Mouse (Mus musculus): ENCODE results near the gene Paxx. TPM values are rescaled to one million over a fixed set of nuclear protein-coding genes. Genes with fewer than 3 reads are reported as not detected.
A peak's percentile ranks its signal among the peaks of the same experiment; 100 is the strongest.
"Not testable (repeated sequence)": the region's sequence is repeated elsewhere in the genome, so short reads cannot be mapped to it uniquely, and the experiment has no call there.

Gene Paxx
- polyA plus RNA-seq, 1 experiment from 2014 or later = 39.1 TPM

DNA sequence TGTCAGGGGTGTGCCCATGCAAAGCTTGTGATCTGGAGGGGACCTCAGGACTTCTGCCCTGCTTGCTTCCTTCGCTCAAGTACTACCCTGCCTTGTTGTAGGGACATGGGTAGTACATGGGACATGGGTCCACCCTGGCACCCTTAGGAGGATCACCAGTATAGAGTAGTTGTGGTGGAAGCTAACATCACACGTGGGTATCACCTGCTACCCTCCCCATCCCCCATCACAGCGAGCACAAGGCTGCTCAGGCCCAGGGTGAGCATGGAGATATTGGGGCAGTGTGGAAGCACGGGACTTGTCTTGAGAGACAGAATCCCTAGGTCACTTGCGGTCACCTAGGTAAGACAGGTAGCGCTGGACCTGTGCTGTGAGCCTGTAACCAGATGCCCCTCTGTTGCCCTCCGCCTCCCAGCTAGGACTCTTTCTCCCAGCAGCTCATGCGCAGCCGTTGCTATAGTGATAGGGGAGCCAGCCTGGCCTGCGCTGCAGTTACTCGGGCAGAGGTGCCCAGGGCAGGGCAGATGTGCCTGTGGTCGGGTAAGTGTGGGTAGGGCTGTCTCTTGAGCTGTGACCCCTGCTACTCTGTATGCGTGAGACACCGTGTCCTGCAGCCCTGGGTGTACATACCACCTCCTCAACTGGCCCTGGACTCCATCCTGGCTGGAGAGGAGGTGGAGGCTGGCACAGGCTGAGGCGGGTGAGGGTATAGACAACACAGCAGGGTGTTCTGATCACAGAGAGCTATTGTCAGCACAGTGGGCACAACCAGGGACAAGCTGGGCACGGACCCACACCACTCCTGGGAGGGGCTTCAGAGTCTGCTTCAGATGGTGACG lies 30.3 kb downstream of the Paxx start:
- WGBS = 66% methylated on average over 17 of the region's 17 CpGs
- peaks cover 9% of the 10 kb centered on the region for H3K36me3 ChIP-seq (replicated peaks)
- peaks cover 22% of the 10 kb centered on the region for H3K4me1 ChIP-seq
- ATAC-seq (ENCODE audit: low FRiP score) = no peak
- no peak overlapping the region for H3K4me2 ChIP-seq
- 0 out of 2 replicates have a peak overlapping the region, but pooled peaks have one; percentile 77 for H3K9ac ChIP-seq
- no peak overlapping the region for H3K4me3 ChIP-seq (replicated peaks)
- H3K9me3 ChIP-seq = no peaks in the 10 kb centered on the region
- H3K27me3 ChIP-seq = peaks cover 26% of the 10 kb centered on the region
- no peak overlapping the region; the same call in 1 of the 2 replicates for H3K27ac ChIP-seq

DNA sequence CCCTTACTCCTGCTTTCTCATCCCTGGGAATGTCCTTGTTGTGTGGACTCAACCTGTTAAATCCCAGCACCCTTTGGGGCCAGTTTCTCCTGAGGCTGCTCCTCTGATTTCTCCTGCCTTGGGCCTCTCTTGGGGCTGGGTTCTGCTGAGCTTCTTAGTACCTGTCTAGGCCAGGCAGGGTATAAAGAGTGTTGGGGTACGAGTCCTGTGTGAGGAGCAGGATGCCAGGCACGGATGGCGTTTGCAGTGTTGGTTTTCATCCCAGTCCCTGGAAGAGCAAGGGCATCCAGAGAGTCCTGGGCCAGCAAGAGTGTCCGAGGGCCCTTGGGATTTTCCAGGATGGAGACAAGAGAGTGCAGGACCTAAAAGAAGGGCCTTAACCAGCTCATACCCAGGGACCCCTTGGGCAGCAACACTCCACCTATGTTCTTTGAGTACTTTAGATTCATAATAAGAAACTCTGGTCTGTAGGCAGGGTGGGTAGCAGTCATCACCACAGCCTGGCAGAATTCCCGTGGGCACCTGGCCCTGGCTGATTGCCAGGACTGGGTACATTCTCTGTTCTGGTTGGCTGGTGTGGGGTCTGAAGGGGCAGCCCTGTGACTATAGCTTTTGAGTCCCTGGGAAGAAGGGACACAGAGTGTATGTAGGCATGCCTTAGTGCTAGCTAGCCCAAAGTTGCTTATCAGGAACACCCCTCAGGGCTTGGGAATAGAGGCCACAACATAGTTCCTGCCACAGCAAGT lies 31.3 kb downstream of the Paxx start:
- Histone ChIP-seq H3K9me3 (no peaks in the 10 kb centered on the region), H3K4me1 (peaks cover 22% of the 10 kb centered on the region), H3K9ac (peak overlapping the region; percentile 77), H3K27me3 (peaks cover 36% of the 10 kb centered on the region), H3K4me3 (replicated peaks) (peak overlapping the region; percentile 72), H3K36me3 (replicated peaks) (peaks cover 2% of the 10 kb centered on the region), H3K27ac (no peak overlapping the region), H3K4me2 (peak overlapping the region; percentile 79)
- no peak for ATAC-seq (ENCODE audit: low FRiP score)
- 68% methylated on average over 5 of the region's 5 CpGs for WGBS

DNA sequence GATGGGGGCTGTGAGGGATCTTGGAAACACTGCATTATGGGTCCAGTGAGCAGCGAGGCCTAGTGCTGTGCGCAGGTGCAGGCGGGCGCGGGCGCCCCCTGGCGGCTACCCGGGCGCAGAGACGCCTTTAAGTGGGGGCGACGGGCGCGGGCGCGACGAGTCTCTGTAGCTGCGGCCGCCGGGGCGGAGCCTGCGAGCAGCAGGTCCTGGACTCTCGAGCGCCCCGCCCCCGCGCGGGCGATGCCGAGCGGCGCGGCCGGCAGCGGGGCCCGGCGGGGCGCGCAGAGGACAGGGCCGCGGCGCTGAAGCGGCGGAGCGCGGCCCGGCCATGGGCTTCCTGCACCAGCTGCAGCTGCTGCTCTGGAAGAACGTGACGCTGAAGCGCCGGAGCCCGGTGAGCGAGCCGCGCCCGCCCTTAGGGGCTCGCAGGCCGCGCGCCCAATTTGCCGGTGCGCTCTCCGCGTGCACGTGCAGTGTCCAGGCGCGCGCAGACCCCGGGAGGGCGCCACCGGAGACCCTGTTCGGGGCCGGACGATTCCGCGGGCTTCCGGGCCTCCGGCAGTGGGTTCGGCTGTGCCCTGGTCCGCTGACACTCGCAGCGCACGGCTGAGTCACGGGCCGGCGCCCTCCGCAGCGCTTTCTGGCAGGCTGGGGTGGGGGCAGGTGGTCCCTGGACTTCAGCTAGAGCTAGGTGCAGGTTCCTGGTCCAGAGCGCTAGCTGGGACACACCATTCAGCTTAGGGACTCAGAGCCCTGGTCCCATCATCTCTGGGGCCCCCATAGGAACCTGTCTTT lies 32.3 kb downstream of the Paxx start, which contains the start of gene Abca2:
Gene Abca2 (plus strand): TSS at position 262 of the 795 bp plus-strand sequence.
- H3K27me3 ChIP-seq = peaks cover 46% of the 10 kb centered on the region
- H3K4me1 ChIP-seq = peaks cover 22% of the 10 kb centered on the region
- WGBS = under 1% methylated on average over 88 of the region's 89 CpGs

DNA sequence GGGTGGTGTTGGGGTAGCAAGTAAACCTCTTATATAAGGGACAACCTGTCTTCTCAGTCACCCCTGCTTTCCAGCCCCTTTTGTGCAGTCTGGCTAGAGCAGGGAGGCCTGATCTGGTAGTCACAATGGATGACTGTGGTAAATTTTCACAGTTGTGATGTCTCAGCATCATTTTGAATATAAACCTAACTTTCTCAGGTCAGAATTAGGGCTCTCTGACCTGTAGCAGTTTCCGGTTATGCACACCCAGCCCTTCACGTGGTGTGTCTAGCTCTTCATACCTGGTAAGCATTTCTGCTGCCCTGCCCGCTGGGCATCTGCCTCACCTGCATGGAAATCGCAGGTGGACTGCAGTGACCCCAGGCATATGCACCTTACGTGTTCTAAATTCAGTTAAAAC lies 33.6 kb downstream of the Paxx start:
- H3K4me2 ChIP-seq = no peak overlapping the region
- H3K4me1 ChIP-seq = peaks cover 22% of the 10 kb centered on the region
- ATAC-seq (ENCODE audit: low FRiP score) = no peak
- no peaks in the 10 kb centered on the region for H3K9me3 ChIP-seq
- peaks cover 57% of the 10 kb centered on the region for H3K27me3 ChIP-seq
- H3K36me3 ChIP-seq (replicated peaks) = no peaks in the 10 kb centered on the region
- no peak overlapping the region for H3K27ac ChIP-seq
- H3K9ac ChIP-seq = no peak overlapping the region
- WGBS = 96% methylated on average over 5 of the region's 5 CpGs
- no peak overlapping the region for H3K4me3 ChIP-seq (replicated peaks)

More for the DNA sequence above, 32.3 kb downstream of the Paxx start, which contains the start of gene Abca2:
- Histone ChIP-seq H3K4me2 (peak within 1 kb of the TSS; percentile 79), H3K9me3 (no peaks in the 10 kb centered on the region), H3K4me3 (replicated peaks) (peak within 1 kb of the TSS; percentile 72), H3K9ac (peak within 1 kb of the TSS; percentile 77), H3K27ac (peak within 1 kb of the TSS; percentile 82), H3K36me3 (replicated peaks) (no peaks in the 10 kb centered on the region; the same call in 1 of the 2 replicates)
- ATAC-seq (ENCODE audit: low FRiP score) = peak; percentile 91

DNA sequence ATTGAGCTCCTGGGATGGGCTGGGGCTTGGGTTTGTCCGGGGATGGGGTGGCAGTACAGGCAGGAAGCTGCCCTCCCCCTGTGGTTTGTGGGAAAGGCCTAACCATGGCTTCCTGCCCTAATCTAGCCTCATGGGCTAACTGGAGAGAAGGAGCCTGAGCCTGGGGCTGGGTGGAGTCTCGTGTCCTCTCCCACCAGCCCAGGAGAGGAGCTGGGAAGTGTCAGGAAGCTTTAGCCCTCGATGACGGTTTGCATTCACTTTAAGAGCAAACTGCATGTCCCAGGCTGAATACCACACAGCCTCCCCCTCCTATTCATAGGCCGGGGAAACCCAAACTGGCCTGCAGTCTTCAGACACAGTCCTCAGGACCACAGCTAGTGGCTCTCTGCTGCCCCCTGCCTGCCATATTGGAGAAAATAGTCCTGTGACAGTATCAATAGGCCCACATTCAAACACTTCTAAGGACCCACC lies 34.1 kb downstream of the Paxx start:
- no peak overlapping the region for H3K4me2 ChIP-seq
- no peak overlapping the region for H3K4me3 ChIP-seq (replicated peaks)
- H3K27me3 ChIP-seq = peaks cover 57% of the 10 kb centered on the region
- no peaks in the 10 kb centered on the region for H3K9me3 ChIP-seq
- 31% methylated on average over 5 of the region's 5 CpGs for WGBS
- no peak overlapping the region for H3K27ac ChIP-seq
- no peak overlapping the region; the same call in 1 of the 2 replicates for H3K9ac ChIP-seq
- peaks cover 22% of the 10 kb centered on the region for H3K4me1 ChIP-seq
- no peaks in the 10 kb centered on the region for H3K36me3 ChIP-seq (replicated peaks)
- ATAC-seq (ENCODE audit: low FRiP score) = 0 out of 2 replicates have a peak, but pooled peaks have one; percentile 4

DNA sequence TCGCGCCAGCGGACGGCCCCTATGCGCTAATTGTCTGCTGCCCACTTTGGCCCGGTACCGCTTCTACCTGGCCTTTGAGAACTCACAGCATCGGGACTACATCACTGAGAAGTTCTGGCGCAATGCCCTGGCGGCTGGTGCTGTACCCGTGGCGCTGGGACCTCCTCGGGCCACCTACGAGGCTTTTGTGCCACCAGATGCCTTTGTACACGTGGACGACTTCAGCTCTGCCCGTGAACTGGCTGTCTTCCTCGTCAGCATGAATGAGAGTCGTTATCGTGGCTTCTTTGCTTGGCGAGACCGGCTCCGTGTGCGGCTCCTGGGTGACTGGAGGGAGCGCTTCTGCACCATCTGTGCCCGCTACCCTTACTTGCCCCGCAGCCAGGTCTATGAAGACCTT lies 35.4 kb downstream of the Paxx start:
- WGBS = 47% methylated on average over 27 of the region's 27 CpGs
- H3K27me3 ChIP-seq = peaks cover 54% of the 10 kb centered on the region
- no peak overlapping the region for H3K27ac ChIP-seq
- no peaks in the 10 kb centered on the region for H3K36me3 ChIP-seq (replicated peaks)
- H3K4me1 ChIP-seq = peaks cover 16% of the 10 kb centered on the region
- no peak for ATAC-seq (ENCODE audit: low FRiP score)
- H3K4me3 ChIP-seq (replicated peaks) = no peak overlapping the region
- no peaks in the 10 kb centered on the region for H3K9me3 ChIP-seq
- H3K9ac ChIP-seq = no peak overlapping the region
- no peak overlapping the region for H3K4me2 ChIP-seq

DNA sequence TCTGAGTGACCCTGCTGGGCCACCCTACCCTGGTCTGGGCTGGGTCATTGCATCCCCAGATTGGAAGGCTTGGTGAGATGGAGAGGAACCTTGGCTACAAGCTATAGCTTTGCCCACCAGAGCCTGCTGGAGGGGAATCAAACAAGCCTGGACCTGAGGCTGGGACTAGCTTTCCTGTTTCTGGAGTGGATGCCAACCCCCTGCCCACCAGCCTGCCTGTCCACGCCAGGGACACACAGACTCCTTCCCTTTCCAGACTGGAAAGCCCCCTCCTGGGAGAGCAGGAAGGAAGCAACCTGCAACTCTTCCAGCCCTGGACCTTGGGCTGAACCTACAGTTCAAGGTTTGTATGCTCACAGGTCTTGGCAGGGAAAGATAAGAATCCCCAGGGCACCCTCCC lies 37.3 kb downstream of the Paxx start:
- H3K9me3 ChIP-seq = no peaks in the 10 kb centered on the region
- H3K36me3 ChIP-seq (replicated peaks) = no peaks in the 10 kb centered on the region
- no peak overlapping the region for H3K9ac ChIP-seq
- H3K27ac ChIP-seq = no peak overlapping the region
- no peak overlapping the region for H3K4me2 ChIP-seq
- no peak overlapping the region for H3K4me3 ChIP-seq (replicated peaks)
- H3K4me1 ChIP-seq = no peaks in the 10 kb centered on the region
- WGBS = 53% methylated on average over 1 of the region's 1 CpGs
- ATAC-seq (ENCODE audit: low FRiP score) = no peak
- H3K27me3 ChIP-seq = peaks cover 43% of the 10 kb centered on the region

DNA sequence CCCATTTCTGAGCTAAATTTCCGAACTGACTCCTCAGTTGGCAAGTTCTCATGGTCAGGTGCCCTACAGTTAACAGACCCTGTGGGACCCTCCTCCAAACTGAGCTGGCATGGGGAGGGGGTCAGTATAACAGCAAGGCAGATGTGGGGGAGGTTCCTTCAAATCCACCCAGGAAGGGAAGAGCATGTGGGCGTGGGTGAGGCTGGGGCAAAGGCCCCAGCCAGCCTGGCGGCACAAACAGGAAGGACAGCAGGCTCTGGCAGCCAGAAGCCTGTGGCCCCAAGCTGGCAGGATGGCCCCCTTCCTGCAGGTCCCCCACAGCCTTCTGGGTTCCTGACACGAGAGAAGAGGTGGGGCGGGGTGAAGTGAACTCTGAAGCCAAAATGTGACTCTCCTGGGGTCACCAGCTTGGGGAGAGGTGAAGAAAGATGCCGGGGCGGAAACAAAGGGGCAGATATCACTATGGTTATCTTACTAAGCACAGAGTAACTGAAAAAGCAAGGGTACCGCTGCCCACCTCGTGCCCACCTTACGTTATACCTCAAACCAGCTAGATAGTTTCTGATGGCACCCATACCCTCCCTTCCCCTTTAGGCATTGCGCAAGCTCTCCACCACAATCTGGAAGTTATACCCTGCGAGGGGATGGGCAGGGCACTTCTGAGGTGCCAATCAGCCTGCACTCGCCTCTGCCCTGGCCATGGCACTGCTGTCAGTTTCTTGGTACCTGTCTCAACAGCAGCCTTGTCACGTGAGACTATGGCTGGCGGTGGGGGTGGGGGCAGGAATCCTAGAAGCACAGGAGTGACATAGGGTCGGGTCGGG lies 38.1 kb downstream of the Paxx start, which contains the start of gene Fut7:
Gene Fut7 (plus strand): TSS at position 681 of the 824 bp plus-strand sequence.
- Histone ChIP-seq H3K27me3 (peaks cover 43% of the 10 kb centered on the region), H3K27ac (no peak within 1 kb of the TSS), H3K36me3 (replicated peaks) (no peaks in the 10 kb centered on the region), H3K9ac (no peak within 1 kb of the TSS), H3K9me3 (no peaks in the 10 kb centered on the region), H3K4me1 (no peaks in the 10 kb centered on the region), H3K4me2 (no peak within 1 kb of the TSS), H3K4me3 (replicated peaks) (no peak within 1 kb of the TSS)
- WGBS = 73% methylated on average over 17 of the region's 17 CpGs
- ATAC-seq (ENCODE audit: low FRiP score) = no peak

DNA sequence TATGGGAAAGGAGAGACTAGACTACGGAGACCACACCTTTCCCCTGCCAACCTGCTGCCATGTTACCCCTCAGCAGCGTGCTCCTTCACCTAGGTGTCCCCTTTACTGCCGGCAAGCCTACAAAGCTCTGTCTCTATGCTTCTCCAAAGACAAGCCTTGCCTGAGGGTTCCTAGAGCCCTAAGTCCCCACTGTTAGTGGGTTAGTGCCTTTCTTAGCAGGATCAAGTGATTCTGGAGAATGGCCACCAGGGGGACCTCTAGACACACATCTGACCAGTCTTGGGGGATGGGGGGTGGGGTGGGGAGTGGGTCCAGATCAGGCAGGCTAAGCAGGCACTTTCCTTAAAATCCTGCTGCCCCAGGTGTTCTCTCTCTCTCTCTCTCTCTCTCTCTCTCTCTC lies 39.0 kb downstream of the Paxx start:
- no peak overlapping the region for H3K4me2 ChIP-seq
- 0 out of 2 replicates have a peak, but pooled peaks cover 3% of the 10 kb centered on the region for H3K4me1 ChIP-seq
- no peak overlapping the region for H3K9ac ChIP-seq
- WGBS = 23% methylated on average over 3 of the region's 3 CpGs
- no peak overlapping the region for H3K27ac ChIP-seq
- H3K36me3 ChIP-seq (replicated peaks) = no peaks in the 10 kb centered on the region
- peaks cover 43% of the 10 kb centered on the region for H3K27me3 ChIP-seq
- H3K9me3 ChIP-seq = no peaks in the 10 kb centered on the region
- ATAC-seq (ENCODE audit: low FRiP score) = peak; percentile 63; the same call in 1 of the 2 replicates
- no peak overlapping the region for H3K4me3 ChIP-seq (replicated peaks)

DNA sequence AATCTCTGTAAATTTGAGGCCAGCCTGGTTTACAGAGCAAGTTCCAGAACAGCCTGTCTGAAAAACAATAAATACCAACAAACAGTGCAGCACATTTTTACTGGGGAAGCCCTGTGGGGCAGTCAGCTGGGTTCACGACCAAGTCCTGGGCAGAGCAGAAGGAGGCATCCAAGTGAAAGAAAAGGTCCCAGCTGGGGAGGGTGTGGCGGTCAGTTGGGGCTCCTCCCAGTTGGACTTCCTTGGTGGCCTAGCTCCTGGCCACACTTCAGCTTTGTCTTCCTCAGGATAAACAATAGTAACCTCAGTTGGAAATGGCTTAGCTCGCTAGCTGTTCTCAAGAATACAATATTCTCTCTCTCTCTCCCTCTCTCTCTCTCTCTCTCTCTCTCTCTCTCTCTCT lies 43.5 kb downstream of the Paxx start:
- Histone ChIP-seq H3K9ac (no peak overlapping the region), H3K4me2 (no peak overlapping the region), H3K36me3 (replicated peaks) (no peaks in the 10 kb centered on the region), H3K9me3 (no peaks in the 10 kb centered on the region), H3K27me3 (no peaks in the 10 kb centered on the region), H3K4me3 (replicated peaks) (no peak overlapping the region), H3K4me1 (0 out of 2 replicates have a peak, but pooled peaks cover 3% of the 10 kb centered on the region), H3K27ac (no peak overlapping the region)
- ATAC-seq (ENCODE audit: low FRiP score) = no peak
- WGBS = 8% methylated on average over 3 of the region's 3 CpGs

DNA sequence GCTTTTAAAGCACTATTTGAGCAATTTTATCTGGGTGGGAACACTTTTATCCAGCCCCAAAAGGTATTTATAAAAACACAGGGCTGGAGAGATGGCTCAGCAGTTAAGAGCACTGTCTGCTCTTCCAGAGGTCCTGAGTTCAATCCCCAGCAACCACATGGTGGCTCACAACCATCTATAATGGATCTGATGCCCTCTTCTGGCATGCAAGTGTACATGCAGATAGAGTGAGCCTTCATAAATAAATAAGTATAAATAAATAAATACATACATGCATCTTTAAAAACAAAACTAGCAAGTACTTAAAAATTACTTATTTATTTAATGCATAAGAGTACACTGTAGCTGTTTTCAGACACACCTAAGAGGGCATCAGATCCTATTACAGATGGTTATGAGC lies 47.5 kb downstream of the Paxx start:
- not testable (repeated sequence) for H3K4me2 ChIP-seq; H3K4me3 ChIP-seq (replicated peaks); H3K27me3 ChIP-seq; H3K9ac ChIP-seq; H3K27ac ChIP-seq; ATAC-seq (ENCODE audit: low FRiP score); H3K4me1 ChIP-seq; H3K9me3 ChIP-seq
- peaks cover 16% of the 10 kb centered on the region for H3K36me3 ChIP-seq (replicated peaks)

Measured in forebrain, embryonic 12.5 days (tissue).